Mouse (Mus musculus): ENCODE data around the gene Vmn1r82.

The Vmn1r82 gene

DNA sequence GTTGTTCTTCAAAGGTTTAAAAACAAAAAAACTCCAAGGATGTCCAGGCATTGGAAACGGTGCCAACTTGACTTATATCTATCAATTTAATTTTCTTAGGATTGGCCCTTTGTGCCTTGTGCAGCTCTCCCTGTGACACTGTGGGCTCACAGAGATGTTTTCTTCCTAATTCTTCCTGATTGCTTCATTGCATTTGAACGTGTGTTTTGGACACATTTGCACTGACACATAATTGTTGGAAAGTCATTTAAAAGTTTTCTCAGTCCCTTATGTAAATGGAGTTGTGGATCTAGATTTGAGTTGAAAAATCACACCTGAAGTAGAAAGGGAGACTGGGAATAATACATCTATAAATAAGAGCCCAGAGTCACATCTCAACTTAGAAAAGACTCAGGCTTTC, at the start of gene Vmn1r82:
Gene Vmn1r82, plus strand, starts transcription at position 301 of the 400 bp plus-strand sequence.
- no peak for DNase-seq

DNA sequence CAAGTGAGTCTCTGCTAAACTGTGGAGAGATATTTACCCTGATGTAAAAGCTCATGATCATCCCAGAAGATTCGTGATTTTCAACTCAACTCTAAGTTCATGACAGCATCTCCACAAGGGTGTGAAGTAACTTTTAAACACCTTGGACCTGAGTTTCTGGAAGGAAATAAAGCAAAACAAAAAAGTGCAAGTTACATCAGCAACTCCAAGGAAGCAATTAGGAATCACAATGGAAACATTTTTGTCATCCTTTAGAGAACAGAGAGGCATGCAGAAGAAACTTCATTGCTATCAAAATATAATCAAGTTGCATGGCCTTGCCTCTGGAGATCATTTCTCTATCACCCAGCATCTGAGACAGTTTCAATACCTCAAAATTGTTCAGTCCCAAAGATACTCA, 32.1 kb upstream of the Vmn1r82 start, which contains the start of gene Vmn1r81:
Gene Vmn1r81, minus strand, starts transcription at position 101 of the 400 bp plus-strand sequence.
- DNase-seq = no peak

DNA sequence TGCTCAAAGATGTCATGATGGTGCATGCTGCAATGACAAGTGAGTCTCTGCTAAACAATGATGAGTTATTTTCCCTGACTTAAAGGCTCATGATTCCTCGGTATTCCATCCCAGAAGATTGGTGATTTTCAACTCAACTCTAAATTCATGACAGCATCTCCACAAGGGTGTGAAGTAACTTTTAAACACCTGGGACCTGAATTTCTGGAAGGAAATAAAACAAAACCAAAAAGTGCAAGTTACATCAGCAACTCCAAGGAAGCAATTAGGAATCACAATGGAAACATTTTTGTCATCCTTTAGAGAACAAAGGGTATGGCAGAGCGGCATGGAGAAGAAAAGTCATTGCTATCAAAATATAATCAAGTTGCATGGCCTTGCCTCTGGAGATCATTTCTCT, 29.2 kb downstream of the Vmn1r82 start, which contains the start of gene Vmn1r83:
Gene Vmn1r83, minus strand, starts transcription at position 101 of the 400 bp plus-strand sequence.
- no peak for DNase-seq

Data from kidney, postnatal 14 days (tissue).